Mouse (Mus musculus): ENCODE results near the gene Glb1l. TPM values are rescaled to one million over a fixed set of nuclear protein-coding genes. Genes with fewer than 3 reads are reported as not detected.
"Not testable (repeated sequence)": the region's sequence is repeated elsewhere in the genome, so short reads cannot be mapped to it uniquely, and the experiment has no call there.

The Glb1l gene
- polyA plus RNA-seq, 1 experiment from 2014 or later = 13.0 TPM

GRCm38 (mm10) chr1:75236117-75237050 lies 25.8 kb upstream of the Glb1l start, which contains the start of gene Dnajb2:
TSS of gene Dnajb2 (plus strand) at chr1:75236406.
- WGBS = under 1% methylated on average over 40 of the region's 64 CpGs
- DNase-seq (ENCODE audit: low spot score) (peak; percentile 92), ATAC-seq (ENCODE audit: low read depth) (peak; percentile 93)
- peak within 1 kb of the TSS; percentile 81 for H3K9ac ChIP-seq (ENCODE audit: low read depth, low read length)
- no peaks in the 10 kb centered on the region for H3K27me3 ChIP-seq (replicated peaks; ENCODE audit: control insufficient read depth, insufficient read depth, low read length)
- peak within 1 kb of the TSS; percentile 77 for H3K4me2 ChIP-seq (ENCODE audit: low read depth, low read length)
- no peaks in the 10 kb centered on the region for H3K9me3 ChIP-seq (ENCODE audit: control insufficient read depth, low read length)
- peak within 1 kb of the TSS; percentile 80 for H3K27ac ChIP-seq (replicated peaks; ENCODE audit: low read depth, low read length)
- peaks cover 20% of the 10 kb centered on the region for H3K36me3 ChIP-seq (ENCODE audit: control insufficient read depth, insufficient read depth, low read length)
- H3K4me1 ChIP-seq (ENCODE audit: control insufficient read depth, insufficient read depth, low read length) = no peaks in the 10 kb centered on the region
- peak within 1 kb of the TSS; percentile 69 for H3K4me3 ChIP-seq (ENCODE audit: low read depth, low read length)

DNA sequence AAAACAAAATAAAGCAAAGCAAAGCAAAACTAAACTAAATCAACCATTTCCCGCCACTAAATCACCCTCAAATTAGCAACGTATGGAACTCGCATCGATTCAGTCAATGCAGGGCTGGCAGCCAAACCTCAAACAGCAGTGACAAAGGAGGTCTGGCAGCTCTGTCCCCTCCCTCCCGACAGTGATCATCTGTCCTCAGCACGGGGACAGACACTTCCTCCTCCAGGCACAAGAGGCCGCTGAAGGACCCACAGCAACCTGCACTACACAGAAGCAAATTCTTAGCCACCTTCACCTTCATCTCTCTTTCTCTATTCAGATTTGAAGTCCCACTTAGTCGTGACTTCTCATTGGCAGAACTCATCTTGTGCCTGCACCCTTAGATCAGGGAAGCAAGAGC lies 24.0 kb upstream of the Glb1l start:
- H3K27ac ChIP-seq (replicated peaks; ENCODE audit: low read depth, low read length) = no peak overlapping the region
- H3K9me3 ChIP-seq (ENCODE audit: control insufficient read depth, low read length) = no peaks in the 10 kb centered on the region
- WGBS = 0% methylated on average over 8 of the region's 8 CpGs
- no peak overlapping the region for H3K4me3 ChIP-seq (ENCODE audit: low read depth, low read length)
- H3K9ac ChIP-seq (ENCODE audit: low read depth, low read length) = peak overlapping the region; percentile 15; the same call in 1 of the 2 replicates
- H3K36me3 ChIP-seq (ENCODE audit: control insufficient read depth, insufficient read depth, low read length) = peaks cover 6% of the 10 kb centered on the region; the same call in 1 of the 2 replicates
- ATAC-seq (ENCODE audit: low read depth) = peak; percentile 44; the same call in 1 of the 2 replicates
- no peaks in the 10 kb centered on the region for H3K27me3 ChIP-seq (replicated peaks; ENCODE audit: control insufficient read depth, insufficient read depth, low read length)
- H3K4me1 ChIP-seq (ENCODE audit: control insufficient read depth, insufficient read depth, low read length) = no peaks in the 10 kb centered on the region
- DNase-seq (ENCODE audit: low spot score) = peak; percentile 80
- H3K4me2 ChIP-seq (ENCODE audit: low read depth, low read length) = peak overlapping the region; percentile 6; the same call in 1 of the 2 replicates

GRCm38 (mm10) chr1:75232489-75232888 lies 21.9 kb upstream of the Glb1l start:
- not testable (repeated sequence) for ATAC-seq (ENCODE audit: low read depth); H3K4me2 ChIP-seq (ENCODE audit: low read depth, low read length); H3K27ac ChIP-seq (replicated peaks; ENCODE audit: low read depth, low read length); H3K9ac ChIP-seq (ENCODE audit: low read depth, low read length); H3K27me3 ChIP-seq (replicated peaks; ENCODE audit: control insufficient read depth, insufficient read depth, low read length); H3K4me3 ChIP-seq (ENCODE audit: low read depth, low read length); H3K9me3 ChIP-seq (ENCODE audit: control insufficient read depth, low read length); DNase-seq (ENCODE audit: low spot score); H3K36me3 ChIP-seq (ENCODE audit: control insufficient read depth, insufficient read depth, low read length); H3K4me1 ChIP-seq (ENCODE audit: control insufficient read depth, insufficient read depth, low read length)
- 63% methylated on average over 4 of the region's 4 CpGs for WGBS

- DNase-seq (ENCODE audit: low spot score) (no peak), ATAC-seq (ENCODE audit: low read depth) (no peak)
- no peaks in the 10 kb centered on the region for H3K27me3 ChIP-seq (replicated peaks; ENCODE audit: control insufficient read depth, insufficient read depth, low read length)
- no peak within 1 kb of the TSS for H3K27ac ChIP-seq (replicated peaks; ENCODE audit: low read depth, low read length)
- no peaks in the 10 kb centered on the region for H3K36me3 ChIP-seq (ENCODE audit: control insufficient read depth, insufficient read depth, low read length)
- no peaks in the 10 kb centered on the region for H3K4me1 ChIP-seq (ENCODE audit: control insufficient read depth, insufficient read depth, low read length)
- H3K4me2 ChIP-seq (ENCODE audit: low read depth, low read length) = no peak within 1 kb of the TSS
- H3K9ac ChIP-seq (ENCODE audit: low read depth, low read length) = no peak within 1 kb of the TSS
- WGBS = 69% methylated on average over 5 of the region's 5 CpGs
- no peak within 1 kb of the TSS for H3K4me3 ChIP-seq (ENCODE audit: low read depth, low read length)
- no peaks in the 10 kb centered on the region for H3K9me3 ChIP-seq (ENCODE audit: control insufficient read depth, low read length)
Measured at GRCm38 (mm10) chr1:75231664-75232152, 21.1 kb upstream of the Glb1l start, which contains the start of gene A630095N17Rik. TSS of gene A630095N17Rik (minus strand) at chr1:75232102.

DNA sequence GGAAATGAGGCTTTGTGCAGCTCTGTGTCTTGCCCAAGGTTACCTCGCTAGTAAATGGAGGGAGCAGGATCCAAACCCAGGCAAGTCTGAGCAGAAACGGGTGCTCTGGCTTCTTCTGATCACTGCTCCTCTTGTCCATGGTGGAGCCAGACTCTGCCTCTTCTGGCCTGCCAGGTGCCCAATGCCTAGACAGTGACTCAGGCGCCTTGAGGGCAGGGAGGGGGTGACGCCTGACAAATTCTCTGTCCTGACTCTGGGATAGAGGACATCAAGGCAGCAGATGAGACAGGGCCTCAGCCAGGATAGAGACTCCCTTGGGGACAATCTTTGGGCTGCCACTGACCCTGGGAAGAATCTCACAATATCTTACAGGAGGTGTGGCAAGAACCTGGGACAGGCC lies 20.6 kb upstream of the Glb1l start:
- 73% methylated on average over 4 of the region's 4 CpGs for WGBS
- H3K9ac ChIP-seq (ENCODE audit: low read depth, low read length) = no peak overlapping the region
- no peak overlapping the region for H3K4me2 ChIP-seq (ENCODE audit: low read depth, low read length)
- no peaks in the 10 kb centered on the region for H3K9me3 ChIP-seq (ENCODE audit: control insufficient read depth, low read length)
- no peaks in the 10 kb centered on the region for H3K36me3 ChIP-seq (ENCODE audit: control insufficient read depth, insufficient read depth, low read length)
- H3K27ac ChIP-seq (replicated peaks; ENCODE audit: low read depth, low read length) = no peak overlapping the region
- H3K4me3 ChIP-seq (ENCODE audit: low read depth, low read length) = no peak overlapping the region
- no peak for ATAC-seq (ENCODE audit: low read depth)
- no peak for DNase-seq (ENCODE audit: low spot score)
- H3K27me3 ChIP-seq (replicated peaks; ENCODE audit: control insufficient read depth, insufficient read depth, low read length) = no peaks in the 10 kb centered on the region
- H3K4me1 ChIP-seq (ENCODE audit: control insufficient read depth, insufficient read depth, low read length) = no peaks in the 10 kb centered on the region

GRCm38 (mm10) chr1:75230335-75230994 lies 19.9 kb upstream of the Glb1l start:
- Histone ChIP-seq H3K36me3 (ENCODE audit: control insufficient read depth, insufficient read depth, low read length) (no peaks in the 10 kb centered on the region), H3K27me3 (replicated peaks; ENCODE audit: control insufficient read depth, insufficient read depth, low read length) (no peaks in the 10 kb centered on the region), H3K9me3 (ENCODE audit: control insufficient read depth, low read length) (no peaks in the 10 kb centered on the region), H3K27ac (replicated peaks; ENCODE audit: low read depth, low read length) (no peak overlapping the region), H3K4me2 (ENCODE audit: low read depth, low read length) (no peak overlapping the region), H3K9ac (ENCODE audit: low read depth, low read length) (no peak overlapping the region), H3K4me3 (ENCODE audit: low read depth, low read length) (no peak overlapping the region), H3K4me1 (ENCODE audit: control insufficient read depth, insufficient read depth, low read length) (no peaks in the 10 kb centered on the region)
- 69% methylated on average over 7 of the region's 7 CpGs for WGBS
- no peak for DNase-seq (ENCODE audit: low spot score)
- ATAC-seq (ENCODE audit: low read depth) = no peak

GRCm38 (mm10) chr1:75229158-75229557 lies 18.5 kb upstream of the Glb1l start:
- no peaks in the 10 kb centered on the region for H3K27me3 ChIP-seq (replicated peaks; ENCODE audit: control insufficient read depth, insufficient read depth, low read length)
- H3K4me1 ChIP-seq (ENCODE audit: control insufficient read depth, insufficient read depth, low read length) = no peaks in the 10 kb centered on the region
- no peaks in the 10 kb centered on the region for H3K9me3 ChIP-seq (ENCODE audit: control insufficient read depth, low read length)
- no peaks in the 10 kb centered on the region for H3K36me3 ChIP-seq (ENCODE audit: control insufficient read depth, insufficient read depth, low read length)
- H3K4me3 ChIP-seq (ENCODE audit: low read depth, low read length) = no peak overlapping the region
- H3K27ac ChIP-seq (replicated peaks; ENCODE audit: low read depth, low read length) = no peak overlapping the region
- WGBS = 67% methylated on average over 4 of the region's 4 CpGs
- ATAC-seq (ENCODE audit: low read depth) = no peak
- DNase-seq (ENCODE audit: low spot score) = no peak
- H3K9ac ChIP-seq (ENCODE audit: low read depth, low read length) = no peak overlapping the region
- no peak overlapping the region for H3K4me2 ChIP-seq (ENCODE audit: low read depth, low read length)

GRCm38 (mm10) chr1:75227653-75228052 lies 17.0 kb upstream of the Glb1l start:
- no peaks in the 10 kb centered on the region for H3K4me1 ChIP-seq (ENCODE audit: control insufficient read depth, insufficient read depth, low read length)
- H3K4me3 ChIP-seq (ENCODE audit: low read depth, low read length) = no peak overlapping the region
- no peak overlapping the region for H3K9ac ChIP-seq (ENCODE audit: low read depth, low read length)
- no peaks in the 10 kb centered on the region for H3K9me3 ChIP-seq (ENCODE audit: control insufficient read depth, low read length)
- no peaks in the 10 kb centered on the region for H3K36me3 ChIP-seq (ENCODE audit: control insufficient read depth, insufficient read depth, low read length)
- DNase-seq (ENCODE audit: low spot score) (no peak), ATAC-seq (ENCODE audit: low read depth) (no peak)
- H3K27me3 ChIP-seq (replicated peaks; ENCODE audit: control insufficient read depth, insufficient read depth, low read length) = no peaks in the 10 kb centered on the region
- no peak overlapping the region for H3K27ac ChIP-seq (replicated peaks; ENCODE audit: low read depth, low read length)
- WGBS = 56% methylated on average over 1 of the region's 1 CpGs
- H3K4me2 ChIP-seq (ENCODE audit: low read depth, low read length) = no peak overlapping the region
